Mouse (Mus musculus) kidney, embryonic 15.5 days (tissue): Measurements from ENCODE around the gene Gm13023. TPM values are rescaled to one million over a fixed set of nuclear protein-coding genes. Genes with fewer than 3 reads are reported as not detected.
"Not testable (repeated sequence)": the region's sequence is repeated elsewhere in the genome, so short reads cannot be mapped to it uniquely, and the experiment has no call there.

Experiments
- ATAC-seq: fragments of 200-750 bp; cut with Nextera tagmentation; replicated peaks from 2 replicates; pipeline ENCODE4 v1.8.0; 2017; ENCODE audit warnings: moderate TSS enrichment; ENCODE audit not compliant: low FRiP score
- H3K27ac ChIP-seq: fragments of 300-500 bp; sonication (generic); 2 replicates; pipeline ENCODE4 v1.5.1; 2015; ENCODE audit warnings: mild to moderate bottlenecking, inconsistent platforms
- H3K27me3 ChIP-seq: fragments of 300-500 bp; sonication (generic); 2 replicates; pipeline ENCODE4 v1.6.1; 2015; ENCODE audit warnings: inconsistent platforms
- H3K36me3 ChIP-seq: fragments of 300-500 bp; sonication (generic); 2 replicates; pipeline ENCODE4 v1.6.1; 2015; ENCODE audit warnings: inconsistent platforms
- H3K4me1 ChIP-seq: fragments of 300-500 bp; sonication (generic); 2 replicates; pipeline ENCODE4 v1.6.1; 2015; ENCODE audit warnings: inconsistent platforms
- H3K4me2 ChIP-seq: fragments of 300-500 bp; sonication (generic); 2 replicates; pipeline ENCODE4 v1.6.1; 2015; ENCODE audit warnings: moderate library complexity, mild to moderate bottlenecking, inconsistent platforms
- H3K4me3 ChIP-seq: fragments of 300-500 bp; sonication (generic); replicated peaks from 2 replicates; pipeline ENCODE4 v1.5.1; 2015; ENCODE audit warnings: mild to moderate bottlenecking, inconsistent platforms
- H3K9ac ChIP-seq: fragments of 300-500 bp; sonication (generic); 2 replicates; pipeline ENCODE4 v1.6.1; 2015; ENCODE audit warnings: mild to moderate bottlenecking, inconsistent platforms
- H3K9me3 ChIP-seq: fragments of 300-500 bp; sonication (generic); replicated peaks from 2 replicates; pipeline ENCODE4 v1.6.1; 2016; ENCODE audit warnings: inconsistent platforms
- WGBS: fragments of 180-500 bp; shearing (Covaris S2); methylation state at CpG from one replicate; pipeline ENCODE4 v1.1.7; 2015; ENCODE audit warnings: mixed read lengths; 5-methylcytosine and 5-hydroxymethylcytosine counted together
- polyA plus RNA-seq: library from polyadenylated mRNA; unstranded; fragments of >200 nt; fragmentation: Nextera tagmentation; extraction: Ambion mirVana; gene quantifications from 2 replicates; pipeline ENCODE4 v1.2.1, GENCODE M21; 2015

Gm13023 gene
- polyA plus RNA-seq: not detected in 2 replicates

GRCm38 (mm10) chr4:143789052-143789451 is at the start of gene Gm13023:
Gm13023 (plus strand) TSS chr4:143789352.
- not testable (repeated sequence) for H3K27me3 ChIP-seq, H3K4me1 ChIP-seq, H3K9ac ChIP-seq, H3K4me2 ChIP-seq, ATAC-seq, H3K36me3 ChIP-seq, H3K27ac ChIP-seq, H3K9me3 ChIP-seq, H3K4me3 ChIP-seq
- 87% methylated on average over 3 of the region's 3 CpGs for WGBS

GRCm38 (mm10) chr4:143815993-143816392 is 26.8 kb downstream of the Gm13023 start, which contains the start of gene Gm13084:
Gm13084 (minus strand) TSS chr4:143816093.
- H3K4me1 ChIP-seq: no peaks in the 10 kb centered on the region
- no peaks in the 10 kb centered on the region for H3K27me3 ChIP-seq
- no peaks in the 10 kb centered on the region for H3K36me3 ChIP-seq
- H3K9me3 ChIP-seq: 0 out of 2 replicates have a peak, but pooled peaks cover 4% of the 10 kb centered on the region
- no peak within 1 kb of the TSS for H3K27ac ChIP-seq
- no peak within 1 kb of the TSS for H3K4me2 ChIP-seq
- no peak for ATAC-seq
- H3K9ac ChIP-seq: no peak within 1 kb of the TSS
- WGBS: 83% methylated on average over 2 of the region's 2 CpGs
- H3K4me3 ChIP-seq: no peak within 1 kb of the TSS

Other genes starting within 250 kb of the Gm13023 start
- not detected in 2 replicates for gene BC080695, start 237.7 kb upstream of the Gm13023 start, polyA plus RNA-seq
- gene Gm13057, start 237.6 kb upstream of the Gm13023 start, polyA plus RNA-seq: not detected in 2 replicates
- not detected in 2 replicates for gene Gm13083, start 174.3 kb upstream of the Gm13023 start, polyA plus RNA-seq
- gene Gm13088, start 132.1 kb upstream of the Gm13023 start, polyA plus RNA-seq: not detected in 2 replicates
- gene Gm13089, start 86.6 kb upstream of the Gm13023 start, polyA plus RNA-seq: not detected in 2 replicates
- not detected in 2 replicates for gene Gm13078, start 69.9 kb upstream of the Gm13023 start, polyA plus RNA-seq
- not detected in 2 replicates for gene Gm13084, start 26.7 kb downstream of the Gm13023 start, polyA plus RNA-seq
- not detected in 2 replicates for gene Gm13103, start 57.1 kb downstream of the Gm13023 start, polyA plus RNA-seq
- gene Pramef6, start 111.0 kb downstream of the Gm13023 start, polyA plus RNA-seq: not detected in 2 replicates
- gene Pramef25, start 161.7 kb downstream of the Gm13023 start, polyA plus RNA-seq: not detected in 2 replicates
- gene Gm13101, start 177.6 kb downstream of the Gm13023 start, polyA plus RNA-seq: not detected in 2 replicates
- gene Pramef17, start 205.0 kb downstream of the Gm13023 start, polyA plus RNA-seq: not detected in 2 replicates